Mouse (Mus musculus): ENCODE measurements around the gene Abhd16b.

Gene Abhd16b

GRCm38 (mm10) chr2:181487338-181488277, 5.4 kb upstream of the Abhd16b start:
- peak; percentile 76 to 84 for DNase-seq

GRCm38 (mm10) chr2:181491432-181492205, 1.4 kb upstream of the Abhd16b start:
- DNase-seq: peak; percentile 76 to 81

GRCm38 (mm10) chr2:181492206-181492605, 800 bp upstream of the Abhd16b start:
- no peak for DNase-seq

DNA sequence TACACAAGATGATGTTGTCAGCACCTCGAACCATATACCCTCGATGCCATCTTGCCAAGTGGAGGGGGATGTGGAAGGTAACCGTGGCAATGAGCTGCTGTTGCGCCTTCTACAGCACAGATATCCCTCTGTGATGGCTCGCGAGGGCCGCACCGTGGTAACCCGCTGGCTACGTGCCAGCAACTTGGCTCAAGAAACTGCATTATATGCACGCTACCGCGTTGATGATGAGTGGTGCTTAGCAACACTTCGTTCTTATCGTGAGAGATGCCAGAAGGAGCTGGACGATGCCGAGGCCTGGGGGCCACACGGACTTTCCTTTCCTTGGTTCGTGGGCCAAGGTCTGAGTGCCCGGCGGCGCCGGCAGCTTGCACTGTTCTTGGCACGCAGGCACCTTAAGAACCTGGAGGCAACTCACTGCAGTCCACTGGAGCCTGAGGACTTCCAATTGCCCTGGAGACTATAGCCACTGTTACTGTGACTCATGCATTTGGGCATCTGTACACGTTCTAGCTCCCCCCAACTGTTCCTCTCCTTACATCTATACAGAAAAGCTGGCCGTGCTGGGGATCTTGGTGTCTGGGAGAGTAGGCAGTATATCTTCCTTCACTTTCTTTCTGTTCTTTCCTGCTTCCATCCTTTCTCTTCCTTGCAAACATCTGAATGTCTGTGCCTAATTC, 1.4 kb downstream of the Abhd16b start:
- no peak for DNase-seq

DNA sequence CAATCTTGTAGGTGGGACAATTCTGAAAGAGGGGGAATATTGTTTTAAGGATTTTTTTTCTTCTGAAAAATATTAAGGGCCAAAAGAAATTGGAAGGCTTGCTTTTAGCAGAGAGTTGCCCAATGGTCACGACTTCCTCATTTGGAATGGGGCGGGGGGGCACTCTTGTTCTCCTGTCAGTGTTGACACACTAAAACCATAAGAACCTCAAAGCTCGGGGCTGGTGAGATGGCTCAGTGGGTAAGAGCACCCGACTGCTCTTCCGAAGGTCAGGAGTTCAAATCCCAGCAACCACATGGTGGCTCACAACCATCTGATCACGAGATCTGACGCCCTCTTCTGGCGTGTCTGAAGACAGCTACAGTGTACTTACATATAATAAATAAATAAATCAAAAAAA, 2.8 kb downstream of the Abhd16b start:
- DNase-seq: peak in 1 of 2 experiments; percentile 10

DNA sequence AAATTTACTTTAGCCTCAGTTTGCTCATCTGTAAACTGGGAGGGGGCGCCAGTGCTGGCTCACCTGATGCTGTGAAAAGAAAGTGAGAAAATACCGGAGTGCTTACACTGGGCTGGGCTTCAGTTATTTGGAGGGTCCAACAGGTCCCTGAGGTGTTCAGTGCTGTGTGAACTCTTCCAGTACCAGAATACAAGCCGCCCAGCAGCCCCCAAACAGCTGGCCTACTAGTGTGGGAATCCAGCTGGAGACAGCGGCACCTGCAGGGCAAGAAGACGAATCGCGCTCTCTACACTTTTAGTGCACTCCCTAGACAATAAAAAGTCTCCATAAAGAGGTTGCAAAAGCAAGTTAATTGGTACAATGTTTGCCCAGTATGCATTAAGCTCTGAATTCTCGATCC, 3.3 kb downstream of the Abhd16b start:
- peak; percentile 85 to 88 for DNase-seq

DNA sequence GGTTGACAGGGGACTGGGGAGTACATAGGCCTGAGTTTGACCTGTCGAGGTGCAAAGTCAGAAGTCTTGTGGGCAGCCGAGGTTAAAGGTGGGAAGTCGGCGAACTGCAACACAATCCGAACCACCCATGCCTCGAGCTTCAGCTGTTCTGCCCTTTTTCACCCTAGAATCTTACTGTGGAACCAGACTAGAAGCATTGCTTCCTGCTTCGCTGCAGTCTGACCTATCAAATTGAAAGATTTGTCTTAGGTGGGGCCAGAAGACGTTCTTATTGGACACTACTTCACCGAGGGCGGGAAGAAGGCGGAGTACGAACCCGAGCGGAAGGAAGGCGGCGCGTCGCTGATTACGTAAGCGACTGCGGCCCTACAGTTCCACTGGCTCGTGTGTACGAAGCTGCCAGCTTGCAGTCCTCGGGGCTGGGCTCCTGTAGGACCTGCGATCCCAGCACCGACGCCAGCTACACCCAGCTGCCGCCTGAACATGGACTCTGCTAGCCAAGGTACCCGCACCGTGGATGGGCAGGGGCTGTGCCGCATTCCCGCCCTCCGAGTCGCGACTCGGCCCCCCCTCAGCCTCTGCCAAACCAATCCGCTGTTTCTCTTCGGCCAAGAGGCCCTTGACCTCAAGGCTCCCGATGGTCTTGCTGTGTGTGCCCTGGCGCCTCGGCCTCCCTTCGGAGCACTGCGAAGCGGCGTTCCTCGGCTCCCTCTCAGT, 4.0 kb downstream of the Abhd16b start, which contains the start of gene Tpd52l2:
TSS of gene Tpd52l2 (plus strand) at position 312 of the 717 bp plus-strand sequence.
- peak; percentile 94 to 97 for DNase-seq

GRCm38 (mm10) chr2:181497548-181497875, 4.5 kb downstream of the Abhd16b start:
- peak; percentile 70 to 80 for DNase-seq

DNA sequence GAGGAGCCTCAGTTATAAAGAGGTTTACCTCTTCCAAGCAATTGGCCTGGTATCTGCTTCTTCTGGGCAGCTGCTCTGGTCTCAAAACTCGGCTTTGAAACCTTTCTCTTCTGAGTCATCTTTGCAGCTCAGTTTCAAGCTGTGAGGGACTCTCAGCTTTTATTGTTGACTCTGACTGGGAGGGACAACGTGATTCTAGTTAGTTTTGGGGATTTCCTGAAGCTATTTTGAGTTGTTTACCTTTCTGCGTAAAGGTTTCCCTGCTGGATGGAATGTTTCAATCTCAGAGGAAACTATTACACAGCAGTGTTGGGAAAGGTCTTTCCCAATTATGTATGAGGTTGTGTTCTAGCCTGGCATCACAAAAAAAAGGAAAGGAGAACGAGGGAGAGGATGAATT, 5.6 kb downstream of the Abhd16b start:
- no peak for DNase-seq

DNA sequence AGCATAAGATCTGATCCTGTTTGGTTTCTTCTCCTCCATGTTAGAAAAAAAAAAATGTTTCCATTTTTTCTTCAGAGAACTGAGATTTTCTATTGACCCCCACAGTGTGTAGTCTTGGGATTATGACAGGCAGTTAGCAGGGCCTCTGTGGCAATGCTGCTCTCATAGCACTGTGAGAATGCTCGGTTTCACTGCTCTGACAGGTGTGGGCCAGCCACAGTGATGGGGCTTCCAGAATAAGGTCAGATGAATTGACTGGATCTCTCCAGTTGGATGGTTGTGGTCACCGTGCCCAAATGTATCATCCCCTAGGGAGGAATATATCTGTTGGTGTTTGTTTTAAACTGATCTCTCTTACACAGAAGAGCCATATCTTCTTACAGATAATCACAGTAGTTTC, 16.2 kb downstream of the Abhd16b start:
- no peak for DNase-seq

- DNase-seq: no peak
Observed at GRCm38 (mm10) chr2:181511231-181511630, 18.2 kb downstream of the Abhd16b start.

DNA sequence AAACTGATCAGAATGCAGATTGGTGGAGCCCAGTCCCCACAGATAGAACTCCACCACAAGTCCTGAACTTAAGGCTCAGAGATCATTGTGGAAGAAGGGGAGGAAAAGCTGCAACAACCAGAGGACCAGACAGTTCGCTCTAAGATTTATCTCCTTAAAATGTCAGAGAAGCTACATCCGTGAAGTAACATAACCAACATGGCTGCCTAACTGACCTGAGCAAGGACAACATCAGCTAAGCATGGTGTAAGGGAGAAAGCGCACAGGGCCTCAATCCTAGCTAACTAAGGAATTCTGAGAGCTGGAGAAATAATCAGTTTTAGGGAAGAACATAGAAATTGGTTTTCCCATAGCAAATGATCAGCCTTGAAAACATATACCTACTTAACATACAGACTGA, 26.2 kb downstream of the Abhd16b start:
- peak in 1 of 2 experiments; percentile 6 for DNase-seq

DNA sequence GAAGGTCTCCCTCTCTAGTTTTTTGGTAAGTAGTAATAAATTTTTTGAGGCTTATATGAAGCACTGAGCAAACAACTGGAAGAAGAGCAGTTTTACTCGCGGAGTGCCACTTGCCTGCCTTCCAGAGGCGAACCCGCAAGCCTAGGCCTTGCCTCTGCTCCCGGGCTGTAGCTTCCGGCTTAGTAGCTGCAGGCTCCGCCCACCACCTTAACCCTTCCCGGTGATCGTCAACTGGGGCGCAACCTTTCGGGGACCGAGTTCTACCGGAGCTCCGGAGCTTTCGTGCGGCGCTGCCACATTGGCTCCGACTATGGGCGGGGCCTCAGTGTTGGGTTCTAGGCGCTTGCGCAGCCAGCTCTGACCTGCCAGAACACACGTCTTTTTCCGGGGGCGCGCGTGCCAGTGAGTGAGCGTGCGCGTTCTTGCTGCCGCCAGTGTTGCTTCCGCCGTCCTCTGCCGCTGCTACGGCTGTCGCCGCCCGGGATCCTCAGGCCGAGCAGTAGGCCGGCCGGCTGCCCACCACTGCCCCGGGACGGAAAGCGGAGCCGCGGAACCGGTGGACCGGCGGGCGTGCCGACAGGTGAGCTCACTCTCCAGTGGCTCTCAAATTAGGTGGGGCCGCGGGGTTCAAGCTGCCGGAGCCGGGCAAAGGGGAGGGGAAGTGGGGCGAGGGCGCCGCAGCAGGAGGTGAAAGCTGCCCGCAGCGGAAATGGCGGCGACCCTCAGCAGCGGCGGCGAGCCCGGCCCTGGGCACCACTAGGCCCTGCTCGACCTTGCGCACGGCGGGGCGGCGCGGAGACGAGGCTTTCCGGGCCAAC, 27.3 kb downstream of the Abhd16b start, which contains the start of gene Dnajc5:
TSS of gene Dnajc5 (plus strand) at position 368 of the 818 bp plus-strand sequence.
- peak; percentile 97 to 99 for DNase-seq

GRCm38 (mm10) chr2:181520936-181521227, 27.9 kb downstream of the Abhd16b start:
- no peak for DNase-seq

GRCm38 (mm10) chr2:181521491-181521890, 28.5 kb downstream of the Abhd16b start:
- DNase-seq: peak in 1 of 2 experiments; percentile 6

DNA sequence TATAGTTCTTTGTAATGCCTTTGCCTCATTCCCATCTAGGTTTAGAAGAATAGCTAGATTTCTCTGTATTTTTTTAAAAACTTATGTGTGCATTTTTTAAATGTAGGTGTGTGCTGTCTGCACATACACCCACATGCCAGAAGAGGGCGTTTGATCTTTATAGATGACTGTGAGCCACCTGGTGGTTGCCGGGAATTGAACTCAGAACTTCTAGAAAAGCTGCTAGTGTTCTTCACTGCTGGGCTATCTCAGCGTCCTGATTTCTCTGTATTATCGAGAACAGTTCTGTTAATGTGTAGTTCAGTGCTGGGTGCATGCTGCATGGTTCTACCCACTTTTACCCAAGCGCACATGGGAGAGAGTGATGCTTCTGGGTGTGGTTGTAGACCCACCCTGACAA, 29.8 kb downstream of the Abhd16b start:
- peak; percentile 53 to 62 for DNase-seq

- no peak for DNase-seq
Observed at GRCm38 (mm10) chr2:181525526-181525925, 32.5 kb downstream of the Abhd16b start.

GRCm38 (mm10) chr2:181529076-181529475, 36.1 kb downstream of the Abhd16b start:
- no peak for DNase-seq

GRCm38 (mm10) chr2:181532589-181532988, 39.6 kb downstream of the Abhd16b start:
- no peak for DNase-seq

DNA sequence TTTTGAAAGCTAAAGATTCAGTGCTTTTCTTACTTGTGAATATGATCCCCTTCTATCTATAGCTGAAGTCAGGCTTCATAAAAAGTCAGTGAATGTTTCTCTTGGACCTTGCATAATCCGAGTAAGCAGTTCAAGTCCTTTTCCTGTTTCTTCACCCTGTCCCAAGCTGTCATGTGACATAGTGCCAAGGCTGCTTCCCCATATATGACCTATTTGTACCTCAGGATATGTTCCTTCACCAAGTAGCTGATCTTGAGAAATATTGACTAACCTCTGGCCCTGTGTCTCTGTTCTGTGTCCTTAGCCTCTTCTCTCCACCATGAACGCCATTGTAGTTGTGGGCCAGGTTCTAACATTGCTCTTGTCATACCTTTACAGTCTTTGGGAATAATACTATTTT, 43.4 kb downstream of the Abhd16b start:
- no peak for DNase-seq

- peak; percentile 22 to 42 for DNase-seq
Observed at GRCm38 (mm10) chr2:181537444-181538047, 44.5 kb downstream of the Abhd16b start.
